Mouse (Mus musculus) heart, embryonic 15.5 days (tissue): ENCODE results near the gene Tsc22d4. TPM values are rescaled to one million over a fixed set of nuclear protein-coding genes. Genes with fewer than 3 reads are reported as not detected.
A peak's percentile ranks its signal among the peaks of the same experiment; 100 is the strongest.

Source experiments
- ATAC-seq: fragments of 200-750 bp; cut with Nextera tagmentation; replicated peaks from 2 replicates; pipeline ENCODE4 v1.8.0; 2017; ENCODE audit warnings: low read depth, moderate TSS enrichment; ENCODE audit not compliant: insufficient number of reproducible peaks, insufficient read depth, low FRiP score
- H3K27ac ChIP-seq: fragments of 300-500 bp; sonication (generic); 2 replicates; pipeline ENCODE4 v1.5.1; 2015; ENCODE audit warnings: mild to moderate bottlenecking, inconsistent platforms
- H3K27me3 ChIP-seq: fragments of 300-500 bp; sonication (generic); 2 replicates; pipeline ENCODE4 v1.6.1; 2015; ENCODE audit warnings: inconsistent platforms
- H3K36me3 ChIP-seq: fragments of 300-500 bp; sonication (generic); 2 replicates; pipeline ENCODE4 v1.6.1; 2015; ENCODE audit warnings: mild to moderate bottlenecking, inconsistent platforms
- H3K4me1 ChIP-seq: fragments of 300-500 bp; sonication (generic); replicated peaks from 2 replicates; pipeline ENCODE4 v1.6.1; 2015; ENCODE audit warnings: inconsistent platforms
- H3K4me2 ChIP-seq: fragments of 300-500 bp; sonication (generic); 2 replicates; pipeline ENCODE4 v1.6.1; 2015; ENCODE audit warnings: inconsistent platforms, mild to moderate bottlenecking, moderate library complexity
- H3K4me3 ChIP-seq: fragments of 300-500 bp; sonication (generic); 2 replicates; pipeline ENCODE4 v1.5.1; 2015; ENCODE audit warnings: mild to moderate bottlenecking, inconsistent platforms
- H3K9ac ChIP-seq: fragments of 300-500 bp; sonication (generic); 2 replicates; pipeline ENCODE4 v1.6.1; 2015; ENCODE audit warnings: mild to moderate bottlenecking, inconsistent platforms
- H3K9me3 ChIP-seq: fragments of 300-500 bp; sonication (generic); replicated peaks from 2 replicates; pipeline ENCODE4 v1.6.1; 2016; ENCODE audit warnings: inconsistent platforms
- WGBS: fragments of 180-500 bp; shearing (Covaris S2); methylation state at CpG from one replicate; pipeline ENCODE4 v1.1.7; 2015; ENCODE audit warnings: mixed read lengths; 5-methylcytosine and 5-hydroxymethylcytosine counted together
- polyA plus RNA-seq: library from polyadenylated mRNA; unstranded; fragments of >200 nt; fragmentation: Nextera tagmentation; extraction: Ambion mirVana; gene quantifications from 2 replicates; pipeline ENCODE4 v1.2.1, GENCODE M21; 2015

Gene Tsc22d4
- polyA plus RNA-seq, 1 experiment from 2014 or later = 130 TPM

DNA sequence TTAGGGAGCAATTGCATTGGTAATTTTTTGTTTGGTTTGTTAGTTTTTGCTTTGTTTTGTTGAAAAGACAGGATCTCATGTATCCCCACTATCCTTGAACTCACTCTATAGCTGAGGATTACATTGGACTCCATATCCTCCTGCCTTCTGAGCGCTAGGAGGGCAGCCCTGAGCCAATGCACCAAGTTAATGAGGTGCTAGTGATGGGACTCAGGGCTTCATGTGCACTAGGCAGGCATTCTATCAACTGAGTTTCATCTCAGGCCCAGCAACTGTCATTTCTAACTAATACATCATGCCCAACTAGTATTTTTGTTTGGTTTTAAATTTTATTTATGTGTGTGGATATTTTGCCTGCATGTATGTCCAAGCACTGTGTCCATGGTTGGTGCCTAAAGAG is 60.6 kb downstream of the Tsc22d4 start:
- H3K4me2 ChIP-seq = no peak overlapping the region
- H3K4me1 ChIP-seq = no peaks in the 10 kb centered on the region
- H3K4me3 ChIP-seq = no peak overlapping the region
- no peaks in the 10 kb centered on the region for H3K36me3 ChIP-seq
- no peak for ATAC-seq
- H3K9ac ChIP-seq = no peak overlapping the region
- WGBS = 75% methylated on average over 1 of the region's 1 CpGs
- no peaks in the 10 kb centered on the region for H3K9me3 ChIP-seq
- no peaks in the 10 kb centered on the region for H3K27me3 ChIP-seq
- H3K27ac ChIP-seq = no peak overlapping the region

DNA sequence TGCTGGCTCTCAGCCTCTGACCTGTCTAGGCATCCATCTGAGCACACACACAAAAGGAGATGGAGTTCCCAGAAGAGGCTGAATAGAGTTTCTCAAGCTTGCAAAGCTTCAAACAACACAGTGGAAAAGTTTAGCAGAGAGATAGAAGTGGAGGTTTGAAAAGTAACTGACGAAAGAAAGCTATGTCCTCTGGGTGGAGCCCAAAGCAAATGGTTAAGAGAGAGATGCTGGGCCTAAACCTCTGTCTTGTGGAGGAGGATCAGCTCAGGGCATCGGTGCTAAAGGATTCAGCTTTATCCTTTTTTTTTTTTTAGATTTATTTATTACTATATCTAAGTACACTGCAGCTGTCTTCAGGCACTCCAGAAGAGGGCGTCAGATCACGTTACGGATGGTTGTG is 62.8 kb downstream of the Tsc22d4 start:
- Histone ChIP-seq H3K27ac (no peak overlapping the region), H3K4me2 (no peak overlapping the region), H3K4me3 (no peak overlapping the region), H3K27me3 (no peaks in the 10 kb centered on the region), H3K9ac (no peak overlapping the region), H3K4me1 (no peaks in the 10 kb centered on the region), H3K36me3 (no peaks in the 10 kb centered on the region), H3K9me3 (no peaks in the 10 kb centered on the region)
- WGBS = 84% methylated on average over 5 of the region's 5 CpGs
- no peak for ATAC-seq

DNA sequence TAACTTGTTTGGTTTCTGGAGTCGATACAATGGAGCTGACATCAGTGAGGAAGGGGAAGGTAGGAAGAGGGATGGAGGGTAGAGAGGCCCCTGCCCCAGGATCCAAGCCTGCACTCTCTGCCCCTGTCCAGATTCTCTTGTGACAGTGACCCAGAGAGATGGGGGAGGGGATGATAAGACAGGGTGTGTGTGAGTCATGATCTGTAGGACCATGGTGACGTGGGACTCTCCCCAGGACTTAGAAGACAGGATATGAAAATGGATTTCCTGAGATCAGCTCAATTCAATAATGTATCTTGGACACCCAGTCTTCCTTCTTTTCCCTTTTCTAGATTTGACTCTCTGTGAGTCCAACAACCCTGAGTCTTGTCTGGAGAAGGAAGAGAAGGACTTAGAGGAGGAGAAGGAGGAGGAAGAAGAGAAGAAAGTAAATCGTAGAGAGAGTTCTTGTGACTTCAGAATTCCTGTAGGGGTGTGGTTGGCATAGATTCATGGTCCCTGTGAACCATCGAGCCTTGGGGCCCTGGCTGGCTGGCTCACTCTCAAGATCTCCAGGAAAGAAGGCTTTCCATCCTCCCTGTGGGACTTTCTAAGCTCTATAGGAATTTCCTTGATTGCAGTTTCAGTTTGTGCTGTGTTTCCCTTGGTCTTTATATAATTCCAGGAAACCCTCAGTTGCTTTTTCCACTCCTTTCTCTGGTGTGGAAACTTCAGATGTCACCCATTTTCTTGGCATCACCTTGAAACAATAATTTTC is 72.1 kb downstream of the Tsc22d4 start:
- Histone ChIP-seq H3K27ac (peak overlapping the region; percentile 51), H3K4me2 (no peak overlapping the region), H3K27me3 (no peaks in the 10 kb centered on the region), H3K4me1 (no peaks in the 10 kb centered on the region), H3K4me3 (no peak overlapping the region), H3K9ac (no peak overlapping the region), H3K9me3 (peaks cover 4% of the 10 kb centered on the region; the same call in 1 of the 2 replicates), H3K36me3 (no peaks in the 10 kb centered on the region)
- ATAC-seq = no peak; the same call in 1 of the 2 replicates
- WGBS = 44% methylated on average over 4 of the region's 4 CpGs

Other genes starting within 250 kb of the Tsc22d4 start
- 37.4 and 38.6 TPM in 2 replicates for gene Pop7, start 243.2 kb upstream of the Tsc22d4 start, polyA plus RNA-seq
- 8.9 and 10.4 TPM in 2 replicates for gene Gigyf1, start 227.2 kb upstream of the Tsc22d4 start, polyA plus RNA-seq
- not detected in 2 replicates for gene Epo, start 212.5 kb upstream of the Tsc22d4 start, polyA plus RNA-seq
- 244 and 306 TPM in 2 replicates for gene Gnb2, start 212.2 kb upstream of the Tsc22d4 start, polyA plus RNA-seq
- gene Actl6b, start 192.2 kb upstream of the Tsc22d4 start, polyA plus RNA-seq = 0.13 and 2.1 TPM in 2 replicates
- 0.31 and 1.3 TPM in 2 replicates for gene Tfr2, start 175.9 kb upstream of the Tsc22d4 start, polyA plus RNA-seq
- gene Mospd3, start 144.7 kb upstream of the Tsc22d4 start, polyA plus RNA-seq = 17.1 and 26.5 TPM in 2 replicates
- 117 and 129 TPM in 2 replicates for gene Pcolce, start 131.9 kb upstream of the Tsc22d4 start, polyA plus RNA-seq
- gene Fbxo24, start 116.7 kb upstream of the Tsc22d4 start, polyA plus RNA-seq = 0.11 and 0.23 TPM in 2 replicates
- gene Lrch4, start 116.6 kb upstream of the Tsc22d4 start, polyA plus RNA-seq = 20.7 and 26.7 TPM in 2 replicates
- gene Gm20605, start 116.6 kb upstream of the Tsc22d4 start, polyA plus RNA-seq = 7.1 and 12.2 TPM in 2 replicates
- gene Sap25, start 104.4 kb upstream of the Tsc22d4 start, polyA plus RNA-seq = 4.0 and 6.0 TPM in 2 replicates
- gene Irs3, start 100.0 kb upstream of the Tsc22d4 start, polyA plus RNA-seq = 0.13 and 0.21 TPM in 2 replicates
- 19.3 and 21.7 TPM in 2 replicates for gene Agfg2, start 61.0 kb upstream of the Tsc22d4 start, polyA plus RNA-seq
- gene Nyap1, start 4.1 kb upstream of the Tsc22d4 start, polyA plus RNA-seq = 1.2 and 1.6 TPM in 2 replicates
- gene Ppp1r35, start 33.1 kb downstream of the Tsc22d4 start, polyA plus RNA-seq = 21.1 and 25.5 TPM in 2 replicates
- gene Mepce, start 41.9 kb downstream of the Tsc22d4 start, polyA plus RNA-seq = 5.3 and 7.6 TPM in 2 replicates
- 7.8 and 11.4 TPM in 2 replicates for gene Zcwpw1, start 42.1 kb downstream of the Tsc22d4 start, polyA plus RNA-seq
- gene Pilra, start 90.6 kb downstream of the Tsc22d4 start, polyA plus RNA-seq = 1.8 and 2.2 TPM in 2 replicates
- 0.58 and 0.61 TPM in 2 replicates for gene Pilrb1, start 112.4 kb downstream of the Tsc22d4 start, polyA plus RNA-seq
- gene Pilrb2, start 126.1 kb downstream of the Tsc22d4 start, polyA plus RNA-seq = 1.5 and 3.4 TPM in 2 replicates
- gene Cyp3a13, start 175.9 kb downstream of the Tsc22d4 start, polyA plus RNA-seq = 0.09 TPM in 1 of 2 replicates, not detected in the other
- 0.08 TPM in 1 of 2 replicates, not detected in the other for gene Gjc3, start 217.4 kb downstream of the Tsc22d4 start, polyA plus RNA-seq
- 0.13 TPM in 1 of 2 replicates, not detected in the other for gene Azgp1, start 235.8 kb downstream of the Tsc22d4 start, polyA plus RNA-seq